Mouse (Mus musculus) G1E (cell line): ENCODE measurements around the gene Phpt1.

Experiments used
- CTCF ChIP-seq: IDR thresholded peaks from 2 replicates; pipeline ENCODE4 v1.5.1; 2012; ENCODE audit warnings: low read depth, low read length, inconsistent platforms, mixed read lengths
- GATA2 ChIP-seq: IDR thresholded peaks from 2 replicates; pipeline ENCODE4 v1.6.1; 2012; ENCODE audit warnings: low read depth, low read length, inconsistent platforms, borderline replicate concordance
- POLR2AphosphoS5 ChIP-seq: IDR thresholded peaks from 2 replicates; pipeline ENCODE4 v1.6.1; 2012; ENCODE audit warnings: low read depth, low read length, inconsistent platforms; ENCODE audit not compliant: insufficient replicate concordance
- TAL1 ChIP-seq: conservative IDR thresholded peaks from 2 replicates; pipeline ENCODE4 v1.6.1; 2012; ENCODE audit warnings: low read depth, low read length, inconsistent platforms, mixed read lengths

DNA sequence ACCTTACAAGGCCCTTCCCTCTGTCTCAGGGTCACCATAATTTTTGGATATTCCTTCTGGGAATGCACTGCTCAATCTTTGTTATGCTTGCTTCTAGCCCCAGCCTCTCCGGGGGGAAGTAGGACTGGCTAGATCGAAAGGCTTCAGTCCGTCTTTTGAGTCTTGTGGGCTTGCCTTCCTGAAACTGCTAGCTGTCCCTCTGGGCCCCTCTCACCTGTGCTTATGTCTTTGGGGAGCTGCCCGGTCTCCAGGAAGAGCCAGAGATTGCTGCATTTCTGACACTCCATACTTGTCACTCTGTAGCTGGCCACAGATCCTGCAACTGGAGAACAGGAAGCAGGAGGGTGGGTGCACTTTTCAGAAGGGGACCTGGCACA is 45.8 kb upstream of the Phpt1 start:
- TF ChIP-seq TAL1 = no peak
- TF ChIP-seq CTCF = no peak
- TF ChIP-seq GATA2 = no peak
- no peak for TF ChIP-seq POLR2AphosphoS5
